In genomic region chr14:15062861-15063418, GRCm38 (mm10) we compare ENCODE assay signal across 8 mouse cellular contexts.
DNase-seq lines count a peak whose midpoint lies in the region; ATAC-seq and TF ChIP-seq lines count a peak whose summit lies in the region.

No protein-coding gene starts in this region.

- WGBS in embryonic facial prominence, embryonic 11.5 days, result 20% methylated on average over 4 of the region's 4 CpGs
- WGBS in embryonic facial prominence, embryonic 10.5 days, result 36% methylated on average over 4 of the region's 4 CpGs
- WGBS in stomach, embryonic 14.5 days, result 60% methylated on average over 4 of the region's 4 CpGs
- WGBS in stomach, postnatal 0 days, result 62% methylated on average over 4 of the region's 4 CpGs
- WGBS in liver, postnatal 0 days (ENCODE audit: insufficient replicate concordance), result 37% methylated on average over 4 of the region's 4 CpGs

- H3K4me1 ChIP-seq in embryonic facial prominence, embryonic 11.5 days (ENCODE audit: control insufficient read depth, insufficient read depth, low read length), result no peaks in the 10 kb centered on the region; the same call in 1 of the 2 replicates
- H3K4me1 ChIP-seq in embryonic facial prominence, embryonic 10.5 days, result peaks cover 18% of the 10 kb centered on the region
- H3K4me1 ChIP-seq in stomach, embryonic 14.5 days (ENCODE audit: control insufficient read depth, insufficient read depth, low read length), result no peaks in the 10 kb centered on the region
- no peaks in the 10 kb centered on the region for H3K4me1 ChIP-seq in stomach, postnatal 0 days (replicated peaks; ENCODE audit: control insufficient read depth, insufficient read depth)
- H3K4me1 ChIP-seq in liver, postnatal 0 days (ENCODE audit: insufficient read depth), result no peaks in the 10 kb centered on the region

- TF ChIP-seq EP300 in stomach, postnatal 0 days (optimal IDR thresholded peaks at IDR 0.05), result no peak
- no peak for TF ChIP-seq EP300 in liver, postnatal 0 days (IDR thresholded peaks at IDR 0.05; ENCODE audit: low read depth)

- TF ChIP-seq CTCF in stomach, postnatal 0 days (IDR thresholded peaks at IDR 0.05; ENCODE audit: low read depth), result no peak
- TF ChIP-seq CTCF in liver, postnatal 0 days (IDR thresholded peaks at IDR 0.05; ENCODE audit: low read depth), result no peak

- H3K4me2 ChIP-seq in embryonic facial prominence, embryonic 11.5 days (ENCODE audit: low read depth, low read length), result no peak overlapping the region
- no peak overlapping the region for H3K4me2 ChIP-seq in stomach, embryonic 14.5 days (replicated peaks; ENCODE audit: low read depth, low read length)
- H3K4me2 ChIP-seq in stomach, postnatal 0 days (replicated peaks; ENCODE audit: low read depth), result no peak overlapping the region
- H3K4me2 ChIP-seq in liver, postnatal 0 days (ENCODE audit: low read depth, low read length), result no peak overlapping the region

- H3K9me3 ChIP-seq in embryonic facial prominence, embryonic 11.5 days (replicated peaks; ENCODE audit: control insufficient read depth, low read length), result no peaks in the 10 kb centered on the region
- H3K9me3 ChIP-seq in embryonic facial prominence, embryonic 10.5 days, result no peaks in the 10 kb centered on the region
- H3K9me3 ChIP-seq in stomach, embryonic 14.5 days (ENCODE audit: control insufficient read depth, low read depth, low read length), result no peaks in the 10 kb centered on the region
- H3K9me3 ChIP-seq in stomach, postnatal 0 days (ENCODE audit: control insufficient read depth, low read length), result no peaks in the 10 kb centered on the region
- no peaks in the 10 kb centered on the region for H3K9me3 ChIP-seq in liver, postnatal 0 days (ENCODE audit: low read length)

- H3K9ac ChIP-seq in embryonic facial prominence, embryonic 11.5 days (replicated peaks; ENCODE audit: low read length), result no peak overlapping the region
- H3K9ac ChIP-seq in stomach, embryonic 14.5 days (replicated peaks; ENCODE audit: low read depth, low read length), result no peak overlapping the region
- no peak overlapping the region for H3K9ac ChIP-seq in stomach, postnatal 0 days (ENCODE audit: low read length)
- H3K9ac ChIP-seq in liver, postnatal 0 days (replicated peaks), result no peak overlapping the region

- H3K27ac ChIP-seq in embryonic facial prominence, embryonic 11.5 days (replicated peaks; ENCODE audit: low read depth, low read length), result no peak overlapping the region
- no peak overlapping the region for H3K27ac ChIP-seq in embryonic facial prominence, embryonic 10.5 days (replicated peaks)
- H3K27ac ChIP-seq in stomach, embryonic 14.5 days (ENCODE audit: low read length), result no peak overlapping the region
- no peak overlapping the region for H3K27ac ChIP-seq in stomach, postnatal 0 days (replicated peaks)
- 0 out of 2 replicates have a peak overlapping the region, but pooled peaks have one; percentile 44 for H3K27ac ChIP-seq in liver, postnatal 0 days (ENCODE audit: low read depth)

- H3K4me3 ChIP-seq in embryonic facial prominence, embryonic 11.5 days (ENCODE audit: low read depth, low read length), result no peak overlapping the region
- H3K4me3 ChIP-seq in embryonic facial prominence, embryonic 10.5 days, result no peak overlapping the region
- H3K4me3 ChIP-seq in stomach, embryonic 14.5 days (ENCODE audit: low read depth, low read length), result no peak overlapping the region
- no peak overlapping the region for H3K4me3 ChIP-seq in stomach, postnatal 0 days (ENCODE audit: low read depth, low read length)
- no peak overlapping the region for H3K4me3 ChIP-seq in liver, postnatal 0 days (ENCODE audit: low read depth, low read length)

- ATAC-seq in embryonic facial prominence, embryonic 11.5 days (replicated peaks; ENCODE audit: insufficient number of reproducible peaks, low FRiP score, low TSS enrichment, low read depth), result peak; percentile 64; the same call in 1 of the 2 replicates
- peak; percentile 58; the same call in 1 of the 2 replicates for ATAC-seq in stomach, embryonic 14.5 days (ENCODE audit: insufficient number of reproducible peaks, insufficient read depth, low FRiP score, low read depth)
- no peak for ATAC-seq in stomach, postnatal 0 days (ENCODE audit: low FRiP score, low TSS enrichment)
- ATAC-seq in liver, postnatal 0 days, result peak; percentile 66

- H3K27me3 ChIP-seq in embryonic facial prominence, embryonic 11.5 days (ENCODE audit: control insufficient read depth, insufficient read depth, low read length), result no peaks in the 10 kb centered on the region
- H3K27me3 ChIP-seq in embryonic facial prominence, embryonic 10.5 days (replicated peaks; ENCODE audit: low read depth, poor library complexity, severe bottlenecking), result no peaks in the 10 kb centered on the region
- H3K27me3 ChIP-seq in stomach, embryonic 14.5 days (ENCODE audit: control insufficient read depth, insufficient read depth, low read length), result no peaks in the 10 kb centered on the region
- no peaks in the 10 kb centered on the region for H3K27me3 ChIP-seq in stomach, postnatal 0 days (ENCODE audit: control insufficient read depth, insufficient read depth, low read length)
- H3K27me3 ChIP-seq in liver, postnatal 0 days (ENCODE audit: insufficient read depth, low read length), result no peaks in the 10 kb centered on the region

- peak; percentile 35 for DNase-seq in embryonic facial prominence, embryonic 11.5 days (ENCODE audit: low spot score)
- no peak for DNase-seq in embryonic facial prominence, embryonic 10.5 days (ENCODE audit: low spot score)
- no peak for DNase-seq in stomach, postnatal 0 days (ENCODE audit: low spot score)
- DNase-seq in liver, postnatal 0 days, result no peak
- DNase-seq in urinary bladder, postnatal 25 days (ENCODE audit: low spot score), result no peak
- DNase-seq in cerebellum, adult 11 months, result no peak
- DNase-seq in retina, postnatal 1 day, result no peak

- H3K36me3 ChIP-seq in embryonic facial prominence, embryonic 11.5 days (replicated peaks; ENCODE audit: control insufficient read depth, insufficient read depth, low read depth, low read length), result no peaks in the 10 kb centered on the region
- no peaks in the 10 kb centered on the region for H3K36me3 ChIP-seq in embryonic facial prominence, embryonic 10.5 days (replicated peaks)
- H3K36me3 ChIP-seq in stomach, embryonic 14.5 days (ENCODE audit: control insufficient read depth, insufficient read depth, low read length), result no peaks in the 10 kb centered on the region
- H3K36me3 ChIP-seq in stomach, postnatal 0 days (ENCODE audit: control insufficient read depth, insufficient read depth, low read length), result no peaks in the 10 kb centered on the region
- H3K36me3 ChIP-seq in liver, postnatal 0 days (replicated peaks; ENCODE audit: insufficient read depth, low read length), result no peaks in the 10 kb centered on the region
